Mouse (Mus musculus): ENCODE measurements around the gene Arsg. TPM values are rescaled to one million over a fixed set of nuclear protein-coding genes. Genes with fewer than 3 reads are reported as not detected.

Arsg gene
- polyA plus RNA-seq, 1 experiment, result 1.5 TPM

- no peaks in the 10 kb centered on the region for H3K4me1 ChIP-seq (ENCODE audit: control insufficient read depth, insufficient read depth, low read length)
- no peak overlapping the region for H3K27ac ChIP-seq (ENCODE audit: control insufficient read depth, insufficient read depth, low read depth, low read length, poor library complexity)
- WGBS, result 95% methylated on average over 4 of the region's 4 CpGs
- no peak for TF ChIP-seq POLR2A (IDR thresholded peaks at IDR 0.05; ENCODE audit: borderline replicate concordance, control insufficient read depth, low read depth, low read length)
- TF ChIP-seq CTCF (IDR thresholded peaks at IDR 0.05; ENCODE audit: control insufficient read depth, insufficient read depth, low read length), result no peak
- no peak overlapping the region for H3K4me3 ChIP-seq (replicated peaks; ENCODE audit: control insufficient read depth, low read depth, low read length)
These were observed 52.4 kb downstream of the Arsg start for GRCm38 (mm10) chr11:109525571-109525970.

GRCm38 (mm10) chr11:109530030-109530429, 56.9 kb downstream of the Arsg start:
- no peaks in the 10 kb centered on the region for H3K4me1 ChIP-seq (ENCODE audit: control insufficient read depth, insufficient read depth, low read length)

GRCm38 (mm10) chr11:109535966-109536365, 62.8 kb downstream of the Arsg start:
- WGBS, result 90% methylated on average over 6 of the region's 6 CpGs
- no peak overlapping the region for H3K27ac ChIP-seq (ENCODE audit: control insufficient read depth, insufficient read depth, low read depth, low read length, poor library complexity)
- TF ChIP-seq CTCF (IDR thresholded peaks at IDR 0.05; ENCODE audit: control insufficient read depth, insufficient read depth, low read length) (no peak), POLR2A (IDR thresholded peaks at IDR 0.05; ENCODE audit: borderline replicate concordance, control insufficient read depth, low read depth, low read length) (no peak)
- no peaks in the 10 kb centered on the region; the same call in 1 of the 2 replicates for H3K4me1 ChIP-seq (ENCODE audit: control insufficient read depth, insufficient read depth, low read length)
- no peak overlapping the region for H3K4me3 ChIP-seq (replicated peaks; ENCODE audit: control insufficient read depth, low read depth, low read length)

More at GRCm38 (mm10) chr11:109530030-109530429, 56.9 kb downstream of the Arsg start:
- Histone ChIP-seq H3K4me3 (replicated peaks; ENCODE audit: control insufficient read depth, low read depth, low read length) (no peak overlapping the region), H3K27ac (ENCODE audit: control insufficient read depth, insufficient read depth, low read depth, low read length, poor library complexity) (no peak overlapping the region)
- WGBS, result 85% methylated on average over 4 of the region's 4 CpGs
- TF ChIP-seq POLR2A (IDR thresholded peaks at IDR 0.05; ENCODE audit: borderline replicate concordance, control insufficient read depth, low read depth, low read length) (no peak), CTCF (IDR thresholded peaks at IDR 0.05; ENCODE audit: control insufficient read depth, insufficient read depth, low read length) (no peak)

GRCm38 (mm10) chr11:109536939-109537338, 63.8 kb downstream of the Arsg start:
- Histone ChIP-seq H3K4me1 (ENCODE audit: control insufficient read depth, insufficient read depth, low read length) (no peaks in the 10 kb centered on the region; the same call in 1 of the 2 replicates), H3K27ac (ENCODE audit: control insufficient read depth, insufficient read depth, low read depth, low read length, poor library complexity) (no peak overlapping the region), H3K4me3 (replicated peaks; ENCODE audit: control insufficient read depth, low read depth, low read length) (no peak overlapping the region)
- TF ChIP-seq CTCF (IDR thresholded peaks at IDR 0.05; ENCODE audit: control insufficient read depth, insufficient read depth, low read length) (no peak), POLR2A (IDR thresholded peaks at IDR 0.05; ENCODE audit: borderline replicate concordance, control insufficient read depth, low read depth, low read length) (no peak)
- 79% methylated on average over 5 of the region's 5 CpGs for WGBS

GRCm38 (mm10) chr11:109539290-109539689, 66.1 kb downstream of the Arsg start:
- no peak overlapping the region for H3K27ac ChIP-seq (ENCODE audit: control insufficient read depth, insufficient read depth, low read depth, low read length, poor library complexity)
- H3K4me3 ChIP-seq (replicated peaks; ENCODE audit: control insufficient read depth, low read depth, low read length), result no peak overlapping the region
- 39% methylated on average over 6 of the region's 6 CpGs for WGBS
- H3K4me1 ChIP-seq (ENCODE audit: control insufficient read depth, insufficient read depth, low read length), result no peaks in the 10 kb centered on the region; the same call in 1 of the 2 replicates
- no peak for TF ChIP-seq POLR2A (IDR thresholded peaks at IDR 0.05; ENCODE audit: borderline replicate concordance, control insufficient read depth, low read depth, low read length)
- TF ChIP-seq CTCF (IDR thresholded peaks at IDR 0.05; ENCODE audit: control insufficient read depth, insufficient read depth, low read length), result no peak

- WGBS, result 88% methylated on average over 9 of the region's 9 CpGs
- no peaks in the 10 kb centered on the region; the same call in none of the 2 replicates for H3K4me1 ChIP-seq (ENCODE audit: control insufficient read depth, insufficient read depth, low read length)
- H3K4me3 ChIP-seq (replicated peaks; ENCODE audit: control insufficient read depth, low read depth, low read length), result no peak overlapping the region
- no peak for TF ChIP-seq POLR2A (IDR thresholded peaks at IDR 0.05; ENCODE audit: borderline replicate concordance, control insufficient read depth, low read depth, low read length)
- TF ChIP-seq CTCF (IDR thresholded peaks at IDR 0.05; ENCODE audit: control insufficient read depth, insufficient read depth, low read length), result no peak
- no peak overlapping the region for H3K27ac ChIP-seq (ENCODE audit: control insufficient read depth, insufficient read depth, low read depth, low read length, poor library complexity)
These were observed 70.3 kb downstream of the Arsg start for GRCm38 (mm10) chr11:109543466-109543865.

- H3K27ac ChIP-seq (ENCODE audit: control insufficient read depth, insufficient read depth, low read depth, low read length, poor library complexity), result no peak overlapping the region
- H3K4me3 ChIP-seq (replicated peaks; ENCODE audit: control insufficient read depth, low read depth, low read length), result no peak overlapping the region
- no peaks in the 10 kb centered on the region; the same call in none of the 2 replicates for H3K4me1 ChIP-seq (ENCODE audit: control insufficient read depth, insufficient read depth, low read length)
- WGBS, result 82% methylated on average over 7 of the region's 7 CpGs
- TF ChIP-seq CTCF (IDR thresholded peaks at IDR 0.05; ENCODE audit: control insufficient read depth, insufficient read depth, low read length) (no peak), POLR2A (IDR thresholded peaks at IDR 0.05; ENCODE audit: borderline replicate concordance, control insufficient read depth, low read depth, low read length) (no peak)
These were observed 71.3 kb downstream of the Arsg start for GRCm38 (mm10) chr11:109544432-109544831.

- Histone ChIP-seq H3K4me3 (replicated peaks; ENCODE audit: control insufficient read depth, low read depth, low read length) (no peak overlapping the region), H3K4me1 (ENCODE audit: control insufficient read depth, insufficient read depth, low read length) (no peaks in the 10 kb centered on the region; the same call in none of the 2 replicates), H3K27ac (ENCODE audit: control insufficient read depth, insufficient read depth, low read depth, low read length, poor library complexity) (peak overlapping the region; percentile 33)
- TF ChIP-seq POLR2A (IDR thresholded peaks at IDR 0.05; ENCODE audit: borderline replicate concordance, control insufficient read depth, low read depth, low read length) (no peak), CTCF (IDR thresholded peaks at IDR 0.05; ENCODE audit: control insufficient read depth, insufficient read depth, low read length) (no peak)
- WGBS, result 50% methylated on average over 7 of the region's 7 CpGs
These were observed 72.1 kb downstream of the Arsg start for GRCm38 (mm10) chr11:109545265-109545664.

- WGBS, result 66% methylated on average over 12 of the region's 12 CpGs
- Histone ChIP-seq H3K4me3 (replicated peaks; ENCODE audit: control insufficient read depth, low read depth, low read length) (no peak overlapping the region), H3K4me1 (ENCODE audit: control insufficient read depth, insufficient read depth, low read length) (no peaks in the 10 kb centered on the region; the same call in none of the 2 replicates), H3K27ac (ENCODE audit: control insufficient read depth, insufficient read depth, low read depth, low read length, poor library complexity) (peak overlapping the region; percentile 33)
- TF ChIP-seq CTCF (IDR thresholded peaks at IDR 0.05; ENCODE audit: control insufficient read depth, insufficient read depth, low read length) (no peak), POLR2A (IDR thresholded peaks at IDR 0.05; ENCODE audit: borderline replicate concordance, control insufficient read depth, low read depth, low read length) (no peak)
These were observed 72.5 kb downstream of the Arsg start for GRCm38 (mm10) chr11:109545700-109546143.
